Mouse (Mus musculus) limb, embryonic 12.5 days (tissue): Measurements from ENCODE around the gene Ssh1. TPM values are rescaled to one million over a fixed set of nuclear protein-coding genes. Genes with fewer than 3 reads are reported as not detected.

Experiments used
- ATAC-seq: fragments of 200-750 bp; cut with Nextera tagmentation; 2 replicates; pipeline ENCODE4 v1.8.0; 2017; ENCODE audit warnings: low read depth, moderate TSS enrichment; ENCODE audit not compliant: insufficient number of reproducible peaks, insufficient read depth, low FRiP score, low TSS enrichment
- H3K27ac ChIP-seq: fragments of 300-500 bp; sonication (generic); 2 replicates; pipeline ENCODE4 v1.5.1; 2016; ENCODE audit warnings: mild to moderate bottlenecking, moderate library complexity
- H3K27me3 ChIP-seq: fragments of 300-500 bp; sonication (generic); 2 replicates; pipeline ENCODE4 v1.6.1; 2016; ENCODE audit warnings: mild to moderate bottlenecking, moderate library complexity
- H3K36me3 ChIP-seq: fragments of 300-500 bp; sonication (generic); 2 replicates; pipeline ENCODE4 v1.6.1; 2016; ENCODE audit warnings: mild to moderate bottlenecking, moderate library complexity
- H3K4me1 ChIP-seq: fragments of 300-500 bp; sonication (generic); replicated peaks from 2 replicates; pipeline ENCODE4 v1.6.1; 2016
- H3K4me2 ChIP-seq: fragments of 300-500 bp; sonication (generic); 2 replicates; pipeline ENCODE4 v1.6.1; 2016; ENCODE audit warnings: mild to moderate bottlenecking, moderate library complexity
- H3K4me3 ChIP-seq: fragments of 300-500 bp; sonication (generic); replicated peaks from 2 replicates; pipeline ENCODE4 v1.5.1; 2016; ENCODE audit warnings: mild to moderate bottlenecking
- H3K9ac ChIP-seq: fragments of 300-500 bp; sonication (generic); replicated peaks from 2 replicates; pipeline ENCODE4 v1.6.1; 2016; ENCODE audit warnings: mild to moderate bottlenecking, moderate library complexity
- H3K9me3 ChIP-seq: fragments of 300-500 bp; sonication (generic); 2 replicates; pipeline ENCODE4 v1.6.1; 2016; ENCODE audit warnings: mild to moderate bottlenecking, moderate library complexity
- WGBS: fragments of 180-500 bp; shearing (Covaris S2); methylation state at CpG from one replicate; pipeline ENCODE4 v1.1.7; 2016; 5-methylcytosine and 5-hydroxymethylcytosine counted together
- polyA plus RNA-seq: library from polyadenylated mRNA; unstranded; fragments of >200 nt; fragmentation: Nextera tagmentation; extraction: Ambion mirVana; gene quantifications from 2 replicates; pipeline ENCODE4 v1.2.1, GENCODE M21; 2016

Ssh1 gene
- polyA plus RNA-seq, 1 experiment from 2014 or later: 16.6 TPM

DNA sequence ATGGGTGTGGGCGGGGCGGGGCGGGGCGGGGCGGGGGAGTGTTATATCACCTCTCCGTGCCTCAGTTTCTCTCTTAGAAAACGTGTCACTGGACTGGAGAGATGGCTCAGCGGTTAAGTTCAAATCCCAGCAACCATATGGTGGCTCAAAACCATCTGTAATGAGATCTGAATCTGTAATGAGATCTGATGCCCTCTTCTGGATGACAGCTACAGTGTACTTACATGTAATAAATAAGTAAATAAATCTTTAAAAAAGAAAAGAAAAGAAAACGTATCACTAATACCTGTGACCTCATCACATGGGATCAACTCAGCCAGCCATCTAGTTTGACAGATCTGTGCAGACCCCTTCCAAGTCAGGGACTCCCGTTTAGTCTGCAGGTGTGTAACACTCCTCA, 64.2 kb downstream of the Ssh1 start:
- H3K27ac ChIP-seq: no peak overlapping the region
- no peak overlapping the region for H3K4me2 ChIP-seq
- ATAC-seq: no peak
- no peaks in the 10 kb centered on the region for H3K36me3 ChIP-seq
- H3K9me3 ChIP-seq: no peaks in the 10 kb centered on the region
- peaks cover 9% of the 10 kb centered on the region for H3K4me1 ChIP-seq
- 63% methylated on average over 10 of the region's 10 CpGs for WGBS
- H3K9ac ChIP-seq: no peak overlapping the region
- H3K27me3 ChIP-seq: no peaks in the 10 kb centered on the region
- no peak overlapping the region for H3K4me3 ChIP-seq

DNA sequence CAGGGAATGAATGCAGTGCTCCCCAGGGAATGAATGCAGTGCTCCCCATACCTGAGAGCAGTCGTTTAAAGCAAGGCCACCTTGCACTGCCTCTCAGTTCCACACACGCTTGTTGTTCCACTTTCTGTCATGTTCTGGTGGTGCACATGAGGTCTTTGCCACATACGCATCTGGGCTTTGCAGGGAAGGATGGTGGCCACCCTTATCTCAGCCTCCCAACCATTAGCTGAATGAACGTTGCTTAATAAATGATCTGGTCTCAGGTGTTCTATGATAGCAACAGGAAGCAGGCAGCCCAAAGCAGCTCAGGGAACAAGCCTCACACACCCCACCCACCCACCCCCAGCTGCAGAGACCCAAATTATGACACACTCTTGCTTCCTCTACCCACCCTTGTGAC, 69.1 kb downstream of the Ssh1 start:
- ATAC-seq: no peak
- H3K9ac ChIP-seq: no peak overlapping the region
- peaks cover 7% of the 10 kb centered on the region; the same call in 1 of the 2 replicates for H3K4me1 ChIP-seq
- no peak overlapping the region for H3K4me3 ChIP-seq
- no peak overlapping the region for H3K4me2 ChIP-seq
- no peaks in the 10 kb centered on the region for H3K9me3 ChIP-seq
- WGBS: 84% methylated on average over 4 of the region's 4 CpGs
- H3K27ac ChIP-seq: no peak overlapping the region
- H3K27me3 ChIP-seq: no peaks in the 10 kb centered on the region
- no peaks in the 10 kb centered on the region for H3K36me3 ChIP-seq

DNA sequence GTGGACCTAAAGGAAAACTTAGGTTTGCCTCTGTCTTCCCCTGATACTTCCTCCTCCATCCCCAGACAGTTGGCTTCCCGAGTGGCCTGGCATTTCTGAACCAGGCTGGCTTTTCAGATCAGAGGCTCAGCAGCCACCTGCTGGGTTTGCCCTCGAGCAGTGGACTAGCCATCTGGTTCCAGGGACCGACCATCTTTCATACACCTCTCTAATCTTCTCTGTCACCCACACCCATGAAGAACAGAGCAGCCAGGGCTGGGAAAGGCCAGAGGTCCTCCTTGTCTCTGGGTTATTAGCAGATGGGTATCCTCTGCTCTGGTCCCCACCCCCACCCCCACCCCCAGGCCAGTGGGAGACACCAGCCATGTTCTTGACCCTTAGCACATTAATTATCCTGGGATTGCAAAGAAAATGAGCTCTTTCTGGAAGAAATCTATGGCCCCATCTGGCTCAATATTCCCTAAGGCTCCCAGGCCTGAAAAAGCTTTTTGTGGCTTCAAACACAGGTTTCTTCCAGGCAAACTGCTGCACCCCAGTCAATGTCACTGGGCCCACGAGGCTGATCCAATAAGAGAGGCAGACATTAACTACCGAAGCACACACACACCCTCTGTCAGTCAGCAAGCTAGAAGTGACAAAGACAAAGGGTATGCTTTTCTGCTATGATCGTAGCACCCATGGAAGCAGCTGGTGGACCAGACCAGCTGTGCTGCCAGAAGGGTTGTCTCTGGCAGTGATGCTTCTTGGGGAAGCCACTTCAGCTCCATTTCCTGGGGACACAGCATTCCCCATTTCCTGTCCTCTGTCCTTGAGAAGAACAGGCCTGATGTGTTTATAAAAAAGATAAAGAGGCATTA, 72.2 kb downstream of the Ssh1 start:
- Histone ChIP-seq H3K4me2 (no peak overlapping the region), H3K36me3 (no peaks in the 10 kb centered on the region), H3K4me1 (peaks cover 18% of the 10 kb centered on the region), H3K4me3 (no peak overlapping the region), H3K27me3 (no peaks in the 10 kb centered on the region), H3K9ac (no peak overlapping the region), H3K9me3 (no peaks in the 10 kb centered on the region), H3K27ac (0 out of 2 replicates have a peak overlapping the region, but pooled peaks have one; percentile 7)
- 15% methylated on average over 6 of the region's 6 CpGs for WGBS
- ATAC-seq: no peak

DNA sequence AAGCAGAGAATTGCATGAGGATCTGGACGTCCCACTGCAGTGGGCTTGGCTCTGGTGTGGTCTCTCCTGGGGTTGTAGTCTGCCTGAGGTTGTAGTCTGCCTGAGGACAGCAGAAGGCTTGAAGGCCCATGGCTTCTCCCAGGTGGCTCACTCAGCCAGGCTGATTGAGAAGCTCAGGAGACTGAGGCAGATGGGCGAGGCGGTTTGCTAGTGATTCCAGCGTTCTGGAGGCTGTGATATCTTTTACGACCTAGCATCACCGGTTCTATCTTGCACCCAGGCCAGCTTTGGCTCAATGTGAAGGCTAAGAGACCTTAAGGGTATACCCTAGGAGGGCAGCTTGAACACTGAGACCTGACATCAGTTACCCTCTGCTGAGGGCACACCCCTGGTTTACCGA, 74.6 kb downstream of the Ssh1 start:
- Histone ChIP-seq H3K36me3 (no peaks in the 10 kb centered on the region), H3K9ac (no peak overlapping the region), H3K4me1 (peaks cover 18% of the 10 kb centered on the region), H3K9me3 (no peaks in the 10 kb centered on the region), H3K27ac (no peak overlapping the region), H3K4me3 (no peak overlapping the region), H3K27me3 (no peaks in the 10 kb centered on the region), H3K4me2 (no peak overlapping the region)
- 39% methylated on average over 7 of the region's 7 CpGs for WGBS
- ATAC-seq: no peak

DNA sequence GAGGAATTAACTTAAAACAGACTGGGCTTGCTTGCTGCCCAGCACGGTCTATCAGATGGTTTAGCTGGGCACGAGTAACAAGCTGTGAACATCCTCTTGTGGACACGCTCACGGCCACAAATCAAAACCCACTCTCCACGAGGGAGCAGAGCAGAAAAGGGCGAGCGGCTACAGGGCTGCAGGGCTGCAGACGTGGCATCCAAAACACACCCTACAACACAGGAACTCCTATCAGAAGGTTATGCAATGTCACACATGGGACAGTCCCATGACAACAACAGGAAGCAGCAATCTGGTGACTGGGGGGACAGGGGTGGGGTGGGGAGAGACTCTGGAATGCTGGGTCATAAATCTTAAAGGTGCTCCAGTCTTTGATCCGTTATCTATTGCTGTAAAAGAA, 75.0 kb downstream of the Ssh1 start:
- H3K4me1 ChIP-seq: peaks cover 18% of the 10 kb centered on the region
- no peaks in the 10 kb centered on the region for H3K27me3 ChIP-seq
- no peak overlapping the region for H3K4me2 ChIP-seq
- H3K9ac ChIP-seq: no peak overlapping the region; the same call in 1 of the 2 replicates
- no peak overlapping the region for H3K4me3 ChIP-seq
- no peaks in the 10 kb centered on the region for H3K36me3 ChIP-seq
- 11% methylated on average over 9 of the region's 9 CpGs for WGBS
- no peak for ATAC-seq
- H3K27ac ChIP-seq: 0 out of 2 replicates have a peak overlapping the region, but pooled peaks have one; percentile 45
- no peaks in the 10 kb centered on the region for H3K9me3 ChIP-seq

DNA sequence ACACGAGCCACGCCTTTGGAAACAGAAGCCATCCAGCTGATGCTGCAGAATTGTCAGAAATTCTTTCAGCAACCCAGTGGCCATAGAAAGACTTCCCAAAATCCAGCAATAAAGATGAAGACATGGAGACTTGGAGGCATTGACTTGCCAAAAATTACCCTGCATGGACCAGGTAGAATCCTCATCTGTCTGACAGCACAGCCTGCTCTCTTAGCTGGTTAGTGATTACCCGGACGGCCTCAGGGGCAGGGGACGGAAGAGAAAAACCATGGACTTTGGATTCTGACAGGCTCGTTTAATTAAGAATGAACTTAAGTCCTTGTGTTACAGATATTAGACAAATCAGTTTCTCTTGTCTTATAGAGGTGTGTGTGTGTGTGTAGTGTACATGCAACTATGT, 83.0 kb downstream of the Ssh1 start:
- Histone ChIP-seq H3K4me2 (no peak overlapping the region), H3K9me3 (no peaks in the 10 kb centered on the region), H3K27me3 (no peaks in the 10 kb centered on the region), H3K27ac (no peak overlapping the region), H3K36me3 (no peaks in the 10 kb centered on the region), H3K4me3 (no peak overlapping the region), H3K4me1 (peaks cover 15% of the 10 kb centered on the region), H3K9ac (no peak overlapping the region)
- 79% methylated on average over 6 of the region's 6 CpGs for WGBS
- no peak for ATAC-seq

DNA sequence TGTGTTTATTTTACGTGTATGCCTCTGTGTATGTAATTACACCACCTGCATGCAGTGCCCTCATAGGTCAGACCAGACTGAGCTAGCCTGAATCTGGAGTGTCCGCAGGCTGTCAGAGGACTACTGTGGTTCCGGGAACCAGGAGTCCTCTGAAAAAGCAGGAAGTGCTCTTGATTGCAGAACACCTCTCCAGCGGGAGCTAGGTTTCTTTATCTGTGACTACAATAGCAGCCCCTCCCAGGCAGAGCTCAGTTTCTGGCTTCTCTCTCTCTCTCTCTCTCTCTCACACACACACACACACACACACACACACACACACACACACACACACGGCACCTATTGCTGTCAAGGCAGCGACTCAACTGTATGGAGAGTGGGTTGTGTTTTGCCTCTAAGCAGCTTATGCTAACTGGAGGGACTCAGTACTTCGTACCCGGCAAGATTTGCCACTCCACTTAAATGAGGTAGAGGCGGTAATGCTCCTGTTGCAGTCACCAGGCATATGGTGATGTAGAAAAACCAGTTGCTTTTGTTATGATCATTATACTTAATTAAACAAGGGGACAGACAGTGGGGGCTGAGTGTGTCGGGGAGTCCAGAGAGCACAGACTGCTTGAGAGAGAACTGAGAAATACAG, 83.5 kb downstream of the Ssh1 start:
- no peaks in the 10 kb centered on the region for H3K27me3 ChIP-seq
- H3K4me2 ChIP-seq: no peak overlapping the region
- no peak overlapping the region for H3K4me3 ChIP-seq
- H3K27ac ChIP-seq: no peak overlapping the region
- H3K4me1 ChIP-seq: peaks cover 20% of the 10 kb centered on the region
- ATAC-seq: no peak
- no peaks in the 10 kb centered on the region for H3K9me3 ChIP-seq
- no peaks in the 10 kb centered on the region for H3K36me3 ChIP-seq
- WGBS: 42% methylated on average over 10 of the region's 10 CpGs
- H3K9ac ChIP-seq: no peak overlapping the region

DNA sequence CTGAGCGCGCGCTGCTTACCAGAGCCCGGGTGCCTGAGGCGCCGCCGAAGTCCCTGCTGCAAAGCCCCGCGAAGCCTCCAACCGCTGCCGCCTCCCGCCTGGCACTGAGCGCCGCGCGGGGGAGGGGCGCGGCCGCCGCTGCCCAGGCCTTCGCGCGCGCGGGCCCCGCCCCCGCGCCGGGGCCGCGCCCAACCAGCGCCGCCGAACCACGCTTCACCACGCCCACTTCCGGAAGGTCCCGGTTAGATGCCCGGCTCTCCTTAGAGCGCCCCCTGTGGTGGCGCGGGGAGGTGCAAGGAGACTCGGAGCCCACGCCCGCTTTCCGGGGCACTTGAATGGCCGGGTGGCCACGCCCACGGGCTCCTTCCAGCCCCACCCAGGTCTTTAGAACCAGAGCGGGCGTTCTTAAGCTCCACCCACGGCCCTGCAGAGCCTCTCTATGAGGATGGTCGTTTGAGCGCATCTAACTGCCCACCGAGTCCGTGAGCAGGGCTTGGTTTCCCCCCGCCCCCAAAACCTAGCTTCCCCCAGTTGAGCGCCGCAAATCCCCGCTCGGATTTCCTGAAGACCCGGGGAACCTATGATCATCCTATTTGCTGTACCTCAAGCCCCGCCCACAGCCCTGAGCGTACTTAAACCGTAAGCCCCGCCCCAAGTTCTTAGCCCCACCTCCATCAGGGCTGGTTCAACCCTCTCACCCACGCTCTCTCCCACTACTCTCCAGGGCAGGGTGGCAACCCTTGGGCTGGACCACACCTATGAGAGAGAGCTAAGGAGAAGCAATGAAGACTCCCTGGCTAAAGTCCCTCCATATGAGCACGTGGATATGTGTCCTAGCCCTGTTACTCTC, 84.9 kb downstream of the Ssh1 start, which contains the start of gene Coro1c:
Gene Coro1c (minus strand): TSS at position 167 of the 850 bp plus-strand sequence.
- Histone ChIP-seq H3K9ac (peak within 1 kb of the TSS; percentile 90), H3K4me1 (peaks cover 20% of the 10 kb centered on the region), H3K9me3 (no peaks in the 10 kb centered on the region), H3K27me3 (no peaks in the 10 kb centered on the region), H3K4me2 (peak within 1 kb of the TSS; percentile 85), H3K36me3 (no peaks in the 10 kb centered on the region), H3K27ac (peak within 1 kb of the TSS; percentile 92), H3K4me3 (peak within 1 kb of the TSS; percentile 97)
- WGBS: under 1% methylated on average over 62 of the region's 68 CpGs
- ATAC-seq: peak; percentile 84

DNA sequence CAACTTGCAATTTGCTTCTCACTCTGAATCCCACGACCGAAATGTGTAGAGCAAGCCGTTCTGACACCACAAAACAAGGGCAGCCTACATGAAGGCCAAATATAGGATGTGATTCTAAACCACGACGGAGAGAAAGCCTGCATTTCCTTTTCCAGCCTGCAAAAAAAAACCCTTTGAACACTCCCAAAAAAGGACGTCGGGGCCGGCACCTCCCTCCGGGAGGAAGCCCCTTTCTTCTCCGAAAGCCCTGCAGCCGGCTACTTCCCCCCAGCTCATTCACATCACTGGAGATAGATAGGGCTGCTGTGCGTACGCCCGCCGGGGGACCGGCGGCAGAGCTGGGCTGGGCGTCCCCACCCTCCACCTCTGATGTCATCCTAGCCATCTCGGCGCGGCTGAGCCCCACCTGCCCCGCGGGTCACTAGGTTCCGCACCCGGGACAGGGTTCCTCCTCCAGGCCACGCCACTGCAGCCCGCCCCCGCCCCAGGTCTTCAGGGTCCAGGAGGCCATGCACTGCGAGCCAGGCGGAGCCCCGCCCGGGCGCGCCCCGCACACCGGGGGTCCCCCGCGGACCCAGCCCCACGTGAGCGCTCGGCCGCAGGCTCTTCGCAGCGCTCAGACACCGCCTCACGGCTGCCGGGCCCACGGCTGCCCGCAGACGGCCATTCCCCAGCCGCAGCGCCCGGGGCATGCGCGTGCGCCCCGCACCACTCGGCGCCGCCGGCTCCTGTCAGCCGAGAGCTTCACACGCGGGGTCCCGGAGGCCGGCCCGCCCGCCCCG, 85.7 kb downstream of the Ssh1 start:
- WGBS: under 1% methylated on average over 69 of the region's 69 CpGs
- H3K36me3 ChIP-seq: no peaks in the 10 kb centered on the region
- H3K4me2 ChIP-seq: peak overlapping the region; percentile 85
- H3K4me1 ChIP-seq: peaks cover 20% of the 10 kb centered on the region
- peak overlapping the region; percentile 90 for H3K9ac ChIP-seq
- H3K9me3 ChIP-seq: no peaks in the 10 kb centered on the region
- H3K4me3 ChIP-seq: peak overlapping the region; percentile 97
- no peaks in the 10 kb centered on the region for H3K27me3 ChIP-seq
- peak; percentile 70 for ATAC-seq
- peak overlapping the region; percentile 92 for H3K27ac ChIP-seq

DNA sequence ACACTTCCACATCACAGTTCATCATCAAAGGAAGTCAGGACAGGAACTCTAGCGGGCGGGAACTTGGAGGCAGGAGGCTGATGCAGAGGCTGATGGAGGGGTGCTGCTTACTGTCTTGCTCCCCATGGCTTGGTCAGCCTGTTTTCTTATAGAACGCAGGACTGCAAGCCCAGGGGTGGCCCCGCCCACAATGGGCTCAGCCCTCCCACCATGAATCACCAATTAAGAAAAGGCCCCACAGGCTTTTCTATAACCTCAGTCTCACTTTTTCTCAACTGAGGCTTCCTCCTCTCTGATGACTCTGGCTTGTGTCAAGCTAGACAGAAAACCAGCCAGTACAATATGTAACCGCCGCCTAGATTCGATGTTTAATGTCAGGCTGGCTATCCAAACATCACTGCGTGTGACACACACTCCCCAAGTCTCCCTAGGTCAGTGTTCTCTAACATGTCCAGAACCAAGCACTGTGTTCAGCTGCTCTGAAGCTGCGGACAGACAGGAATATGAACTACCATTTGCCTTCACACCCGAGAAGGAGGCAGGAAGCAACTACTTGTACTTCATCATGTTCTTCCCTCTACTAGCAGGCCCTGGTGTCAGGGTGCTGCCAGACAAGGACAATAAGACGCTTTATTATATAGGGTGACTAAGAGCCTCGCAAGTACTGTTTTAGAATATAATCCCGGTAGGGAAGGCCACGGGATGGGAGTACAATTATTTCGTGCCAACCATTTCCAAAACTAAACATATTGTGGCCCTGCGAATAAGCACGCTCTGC, 86.5 kb downstream of the Ssh1 start:
- Histone ChIP-seq H3K9me3 (no peaks in the 10 kb centered on the region), H3K27ac (peak overlapping the region; percentile 92), H3K4me1 (peaks cover 20% of the 10 kb centered on the region), H3K4me3 (peak overlapping the region; percentile 97), H3K27me3 (no peaks in the 10 kb centered on the region), H3K9ac (peak overlapping the region; percentile 90), H3K4me2 (peak overlapping the region; percentile 85), H3K36me3 (no peaks in the 10 kb centered on the region)
- no peak for ATAC-seq
- 22% methylated on average over 17 of the region's 17 CpGs for WGBS
